Mouse (Mus musculus): ENCODE data around the gene Cyb561.

Gene Cyb561

GRCm38 (mm10) chr11:105952111-105952510 is 1.0 kb downstream of the Cyb561 start:
- DNase-seq (ENCODE audit: low read depth, low spot score), result no peak

- no peak for DNase-seq (ENCODE audit: low read depth, low spot score)
Observed at GRCm38 (mm10) chr11:105951601-105952044, 1.5 kb downstream of the Cyb561 start.

GRCm38 (mm10) chr11:105950519-105950918 is 2.6 kb downstream of the Cyb561 start:
- DNase-seq (ENCODE audit: low read depth, low spot score), result no peak

- no peak for DNase-seq (ENCODE audit: low read depth, low spot score)
Observed at GRCm38 (mm10) chr11:105948255-105948654, 4.9 kb downstream of the Cyb561 start.

GRCm38 (mm10) chr11:105946694-105947154 is 6.4 kb downstream of the Cyb561 start:
- DNase-seq (ENCODE audit: low read depth, low spot score), result no peak

- DNase-seq (ENCODE audit: low read depth, low spot score), result no peak
Observed at GRCm38 (mm10) chr11:105944770-105945672, 8.1 kb downstream of the Cyb561 start.

GRCm38 (mm10) chr11:105944126-105944621 is 9.0 kb downstream of the Cyb561 start:
- peak; percentile 84 for DNase-seq (ENCODE audit: low read depth, low spot score)

- DNase-seq (ENCODE audit: low read depth, low spot score), result peak; percentile 56
Observed at GRCm38 (mm10) chr11:105943133-105944102, 9.7 kb downstream of the Cyb561 start.

- DNase-seq (ENCODE audit: low read depth, low spot score), result no peak
Observed at GRCm38 (mm10) chr11:105941973-105942372, 11.2 kb downstream of the Cyb561 start.

GRCm38 (mm10) chr11:105938771-105939170 is 14.4 kb downstream of the Cyb561 start:
- peak; percentile 76 for DNase-seq (ENCODE audit: low read depth, low spot score)

- DNase-seq (ENCODE audit: low read depth, low spot score), result no peak
Observed at GRCm38 (mm10) chr11:105936974-105937373, 16.2 kb downstream of the Cyb561 start.

- peak; percentile 81 for DNase-seq (ENCODE audit: low read depth, low spot score)
Observed at GRCm38 (mm10) chr11:105936200-105936599, 16.9 kb downstream of the Cyb561 start.

GRCm38 (mm10) chr11:105935496-105935895 is 17.6 kb downstream of the Cyb561 start:
- DNase-seq (ENCODE audit: low read depth, low spot score), result no peak

- no peak for DNase-seq (ENCODE audit: low read depth, low spot score)
Observed at GRCm38 (mm10) chr11:105934816-105935215, 18.3 kb downstream of the Cyb561 start.

- DNase-seq (ENCODE audit: low read depth, low spot score), result no peak
Observed at GRCm38 (mm10) chr11:105934303-105934711, 18.8 kb downstream of the Cyb561 start.

- DNase-seq (ENCODE audit: low read depth, low spot score), result no peak
Observed at GRCm38 (mm10) chr11:105933746-105934145, 19.4 kb downstream of the Cyb561 start.

- DNase-seq (ENCODE audit: low read depth, low spot score), result no peak
Observed at GRCm38 (mm10) chr11:105931380-105931779, 21.8 kb downstream of the Cyb561 start.

GRCm38 (mm10) chr11:105928171-105928570 is 25.0 kb downstream of the Cyb561 start:
- DNase-seq (ENCODE audit: low read depth, low spot score), result no peak

- DNase-seq (ENCODE audit: low read depth, low spot score), result peak; percentile 89
Observed at GRCm38 (mm10) chr11:105927065-105928030, 25.8 kb downstream of the Cyb561 start.
